Mouse (Mus musculus) left cerebral cortex, postnatal 14 days (tissue): ENCODE measurements at regions not wholly inside any gene's neighbourhood (a gene's known extent, or its start where the extent isn't known, plus 50 kb on each side); places are given as distances from the start of the nearest gene placed in this dataset.

Experiments used
- DNase-seq, 2 experiments: peaks; one replicate each; pipeline ENCODE4 v3.0.0; 2021 to 2022; ENCODE audit warnings: low spot score in 2 of 2, mixed read lengths in 1 of 2
- intact Hi-C: fragments of 180-260 bp; cut with DNase I; formaldehyde crosslinking; loops from one replicate; pipeline ENCODE4 v1.15.1; 2025

DNA sequence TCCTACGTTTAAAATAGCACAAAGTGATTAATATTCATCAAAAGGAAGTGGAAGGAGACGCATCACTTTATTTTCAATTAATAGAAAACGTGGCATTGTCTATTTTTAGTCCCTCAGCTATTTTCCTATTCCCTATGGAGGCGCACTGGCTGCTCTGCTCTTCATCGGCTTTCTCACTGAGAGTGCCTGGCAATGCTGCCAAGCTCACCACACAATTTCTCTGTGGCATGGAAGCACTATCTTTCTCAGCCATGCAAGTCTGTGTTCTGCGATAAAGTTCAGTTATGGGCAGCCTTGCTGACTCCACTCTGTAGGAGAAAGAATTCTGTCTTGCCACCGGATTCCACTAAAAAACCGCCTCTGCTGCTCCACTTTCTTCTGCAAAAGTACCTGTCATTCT is 67.1 kb upstream of the Mgat4c start:
- intact Hi-C loops, result no loop called here
- peak in 1 of 2 experiments; percentile 11 for DNase-seq
